Mouse (Mus musculus): ENCODE measurements around the gene Dcakd.

- TF ChIP-seq MAFK (IDR thresholded peaks at IDR 0.05; ENCODE audit: insufficient read depth, low read depth, low read length): no peak
- no peak for TF ChIP-seq CHD2 (IDR thresholded peaks at IDR 0.05; ENCODE audit: low read depth, low read length)
These were observed 65.3 kb downstream of the Dcakd start for GRCm38 (mm10) chr11:102962861-102963245.

Data from ES-E14 (cell line).